Mouse (Mus musculus): Measurements from ENCODE around the gene Slc35e2. TPM values are rescaled to one million over a fixed set of nuclear protein-coding genes. Genes with fewer than 3 reads are reported as not detected.

Gene Slc35e2
- 8.4 and 9.5 TPM in 2 replicates for polyA plus RNA-seq (2016; fragmentation: Nextera tagmentation; extraction: Ambion mirVana)

GRCm38 (mm10) chr4:155601091-155601996, at the start of gene Slc35e2:
TSS of gene Slc35e2 (plus strand) at chr4:155601416.
- Histone ChIP-seq H3K27me3 (ENCODE audit: insufficient read depth, poor library complexity, severe bottlenecking) (no peaks in the 10 kb centered on the region), H3K36me3 (peaks cover 28% of the 10 kb centered on the region), H3K27ac (peak within 1 kb of the TSS; percentile 100), H3K9me3 (no peaks in the 10 kb centered on the region), H3K4me1 (peaks cover 6% of the 10 kb centered on the region; the same call in 1 of the 2 replicates), H3K4me3 (peak within 1 kb of the TSS; percentile 86)
- WGBS, result under 1% methylated on average over 64 of the region's 65 CpGs
- peak; percentile 97 for DNase-seq (ENCODE audit: low spot score)

GRCm38 (mm10) chr4:155552917-155553532, 48.2 kb upstream of the Slc35e2 start:
- no peaks in the 10 kb centered on the region for H3K27me3 ChIP-seq (ENCODE audit: insufficient read depth, poor library complexity, severe bottlenecking)
- H3K4me1 ChIP-seq, result no peaks in the 10 kb centered on the region
- no peak overlapping the region for H3K27ac ChIP-seq
- no peaks in the 10 kb centered on the region for H3K9me3 ChIP-seq
- no peak for DNase-seq (ENCODE audit: low spot score)
- peaks cover 88% of the 10 kb centered on the region for H3K36me3 ChIP-seq
- 93% methylated on average over 6 of the region's 6 CpGs for WGBS
- no peak overlapping the region for H3K4me3 ChIP-seq

GRCm38 (mm10) chr4:155554880-155555279, 46.3 kb upstream of the Slc35e2 start:
- Histone ChIP-seq H3K27me3 (ENCODE audit: insufficient read depth, poor library complexity, severe bottlenecking) (no peaks in the 10 kb centered on the region), H3K4me1 (peaks cover 3% of the 10 kb centered on the region; the same call in 1 of the 2 replicates), H3K9me3 (no peaks in the 10 kb centered on the region), H3K27ac (no peak overlapping the region), H3K4me3 (no peak overlapping the region), H3K36me3 (peaks cover 95% of the 10 kb centered on the region)
- 56% methylated on average over 4 of the region's 4 CpGs for WGBS
- no peak for DNase-seq (ENCODE audit: low spot score)

- Histone ChIP-seq H3K27ac (no peak overlapping the region), H3K36me3 (peaks cover 95% of the 10 kb centered on the region), H3K9me3 (no peaks in the 10 kb centered on the region), H3K4me1 (peaks cover 8% of the 10 kb centered on the region; the same call in 1 of the 2 replicates), H3K27me3 (ENCODE audit: insufficient read depth, poor library complexity, severe bottlenecking) (no peaks in the 10 kb centered on the region), H3K4me3 (no peak overlapping the region)
- 66% methylated on average over 1 of the region's 1 CpGs for WGBS
- DNase-seq (ENCODE audit: low spot score), result no peak
Measured at GRCm38 (mm10) chr4:155555464-155555863, 45.8 kb upstream of the Slc35e2 start.

- Histone ChIP-seq H3K27ac (no peak overlapping the region), H3K4me3 (no peak overlapping the region), H3K4me1 (peaks cover 45% of the 10 kb centered on the region), H3K36me3 (peaks cover 66% of the 10 kb centered on the region), H3K27me3 (ENCODE audit: insufficient read depth, poor library complexity, severe bottlenecking) (no peaks in the 10 kb centered on the region), H3K9me3 (no peaks in the 10 kb centered on the region)
- 54% methylated on average over 6 of the region's 6 CpGs for WGBS
- no peak for DNase-seq (ENCODE audit: low spot score)
Measured at GRCm38 (mm10) chr4:155559454-155559853, 41.8 kb upstream of the Slc35e2 start.

GRCm38 (mm10) chr4:155560932-155561331, 40.3 kb upstream of the Slc35e2 start:
- Histone ChIP-seq H3K4me1 (peaks cover 55% of the 10 kb centered on the region), H3K27ac (0 out of 2 replicates have a peak overlapping the region, but pooled peaks have one; percentile 47)
- 58% methylated on average over 2 of the region's 2 CpGs for WGBS

GRCm38 (mm10) chr4:155561661-155562442, 39.4 kb upstream of the Slc35e2 start, which contains the start of gene Nadk:
TSS of gene Nadk (plus strand) at chr4:155562378.
- no peaks in the 10 kb centered on the region for H3K27me3 ChIP-seq (ENCODE audit: insufficient read depth, poor library complexity, severe bottlenecking)
- 75% methylated on average over 7 of the region's 7 CpGs for WGBS
- no peak for DNase-seq (ENCODE audit: low spot score)
- H3K4me1 ChIP-seq, result peaks cover 62% of the 10 kb centered on the region
- H3K4me3 ChIP-seq, result peak within 1 kb of the TSS; percentile 89
- no peaks in the 10 kb centered on the region for H3K9me3 ChIP-seq
- peaks cover 42% of the 10 kb centered on the region for H3K36me3 ChIP-seq
- peak within 1 kb of the TSS; percentile 95 for H3K27ac ChIP-seq

More at GRCm38 (mm10) chr4:155560932-155561331, 40.3 kb upstream of the Slc35e2 start:
- no peaks in the 10 kb centered on the region for H3K9me3 ChIP-seq
- H3K4me3 ChIP-seq, result no peak overlapping the region
- no peaks in the 10 kb centered on the region for H3K27me3 ChIP-seq (ENCODE audit: insufficient read depth, poor library complexity, severe bottlenecking)
- H3K36me3 ChIP-seq, result peaks cover 51% of the 10 kb centered on the region
- no peak for DNase-seq (ENCODE audit: low spot score)

GRCm38 (mm10) chr4:155562725-155563399, 38.4 kb upstream of the Slc35e2 start:
- Histone ChIP-seq H3K4me3 (peak overlapping the region; percentile 89), H3K27me3 (ENCODE audit: insufficient read depth, poor library complexity, severe bottlenecking) (no peaks in the 10 kb centered on the region), H3K36me3 (peaks cover 33% of the 10 kb centered on the region), H3K9me3 (no peaks in the 10 kb centered on the region), H3K4me1 (peaks cover 62% of the 10 kb centered on the region), H3K27ac (peak overlapping the region; percentile 95)
- 4% methylated on average over 19 of the region's 19 CpGs for WGBS
- peak; percentile 85 for DNase-seq (ENCODE audit: low spot score)

- DNase-seq (ENCODE audit: low spot score), result peak; percentile 100
- Histone ChIP-seq H3K9me3 (no peaks in the 10 kb centered on the region), H3K4me3 (peak overlapping the region; percentile 89), H3K4me1 (peaks cover 62% of the 10 kb centered on the region), H3K27me3 (ENCODE audit: insufficient read depth, poor library complexity, severe bottlenecking) (no peaks in the 10 kb centered on the region), H3K27ac (peak overlapping the region; percentile 95), H3K36me3 (peaks cover 27% of the 10 kb centered on the region)
- under 1% methylated on average over 69 of the region's 69 CpGs for WGBS
Measured at GRCm38 (mm10) chr4:155563400-155564231, 37.6 kb upstream of the Slc35e2 start.

- peak overlapping the region; percentile 89 for H3K4me3 ChIP-seq
- WGBS, result 16% methylated on average over 20 of the region's 20 CpGs
- no peak for DNase-seq (ENCODE audit: low spot score)
- H3K9me3 ChIP-seq, result no peaks in the 10 kb centered on the region
- peak overlapping the region; percentile 95 for H3K27ac ChIP-seq
- peaks cover 18% of the 10 kb centered on the region for H3K36me3 ChIP-seq
- peaks cover 59% of the 10 kb centered on the region for H3K4me1 ChIP-seq
- no peaks in the 10 kb centered on the region for H3K27me3 ChIP-seq (ENCODE audit: insufficient read depth, poor library complexity, severe bottlenecking)
Measured at GRCm38 (mm10) chr4:155564315-155565069, 36.7 kb upstream of the Slc35e2 start.

- Histone ChIP-seq H3K4me3 (no peak overlapping the region), H3K36me3 (no peaks in the 10 kb centered on the region), H3K9me3 (no peaks in the 10 kb centered on the region), H3K27me3 (ENCODE audit: insufficient read depth, poor library complexity, severe bottlenecking) (no peaks in the 10 kb centered on the region), H3K27ac (no peak overlapping the region), H3K4me1 (peaks cover 46% of the 10 kb centered on the region)
- no peak for DNase-seq (ENCODE audit: low spot score)
- WGBS, result 57% methylated on average over 8 of the region's 8 CpGs
Measured at GRCm38 (mm10) chr4:155566555-155566954, 34.7 kb upstream of the Slc35e2 start.

Measured in heart, embryonic 10.5 days (tissue).